Mouse (Mus musculus) neutrophil, adult 5-6 weeks (primary cell): ENCODE data around the gene Klf11. TPM values are rescaled to one million over a fixed set of nuclear protein-coding genes. Genes with fewer than 3 reads are reported as not detected.

ENCODE experiments used
- ATAC-seq: fragments of 151-379, 151-347 bp; 2 replicates; pipeline ENCODE4 v1.8.0; 2017; ENCODE audit warnings: mild to moderate bottlenecking, moderate TSS enrichment; ENCODE audit not compliant: insufficient number of reproducible peaks, poor library complexity, low FRiP score, severe bottlenecking; ENCODE audit errors: extremely low read depth
- total RNA-seq: library from RNA; stranded (forward); fragments of 200-1000 nt; gene quantifications from 2 replicates; pipeline ENCODE4 v1.2.3, GENCODE M21; 2017

The Klf11 gene
- 28.2 and 29.6 TPM in 2 replicates for total RNA-seq

GRCm38 (mm10) chr12:24651063-24651557 is at the start of gene Klf11:
Gene Klf11, plus strand, starts transcription at chr12:24651274.
- peak; percentile 65 for ATAC-seq

GRCm38 (mm10) chr12:24603266-24603665 is 47.8 kb upstream of the Klf11 start:
- no peak for ATAC-seq

- no peak for ATAC-seq
Observed at GRCm38 (mm10) chr12:24606166-24606565, 44.9 kb upstream of the Klf11 start.

- ATAC-seq, result no peak
Observed at GRCm38 (mm10) chr12:24612591-24612990, 38.5 kb upstream of the Klf11 start.

GRCm38 (mm10) chr12:24614452-24615075 is 36.5 kb upstream of the Klf11 start:
- ATAC-seq, result no peak

GRCm38 (mm10) chr12:24615140-24615539 is 35.9 kb upstream of the Klf11 start:
- no peak for ATAC-seq

- ATAC-seq, result no peak
Observed at GRCm38 (mm10) chr12:24619436-24619835, 31.6 kb upstream of the Klf11 start.

- ATAC-seq, result no peak
Observed at GRCm38 (mm10) chr12:24623486-24624251, 27.4 kb upstream of the Klf11 start.

- no peak for ATAC-seq
Observed at GRCm38 (mm10) chr12:24626401-24626800, 24.7 kb upstream of the Klf11 start.

GRCm38 (mm10) chr12:24627215-24627614 is 23.9 kb upstream of the Klf11 start:
- ATAC-seq, result no peak

- ATAC-seq, result peak; percentile 66
Observed at GRCm38 (mm10) chr12:24630220-24630619, 20.9 kb upstream of the Klf11 start.

- ATAC-seq, result no peak
Observed at GRCm38 (mm10) chr12:24632404-24632803, 18.7 kb upstream of the Klf11 start.

GRCm38 (mm10) chr12:24633753-24634191 is 17.3 kb upstream of the Klf11 start:
- peak; percentile 49; the same call in 1 of the 2 replicates for ATAC-seq

GRCm38 (mm10) chr12:24634212-24634611 is 16.9 kb upstream of the Klf11 start:
- ATAC-seq, result no peak

- no peak for ATAC-seq
Observed at GRCm38 (mm10) chr12:24634648-24635047, 16.4 kb upstream of the Klf11 start.

GRCm38 (mm10) chr12:24638787-24639186 is 12.3 kb upstream of the Klf11 start:
- 0 out of 2 replicates have a peak, but pooled peaks have one; percentile 20 for ATAC-seq

GRCm38 (mm10) chr12:24642370-24642802 is 8.7 kb upstream of the Klf11 start:
- ATAC-seq, result no peak

GRCm38 (mm10) chr12:24644125-24644571 is 6.9 kb upstream of the Klf11 start:
- peak; percentile 61 for ATAC-seq

- no peak for ATAC-seq
Observed at GRCm38 (mm10) chr12:24645901-24646300, 5.2 kb upstream of the Klf11 start.

- ATAC-seq, result no peak
Observed at GRCm38 (mm10) chr12:24648094-24648493, 3.0 kb upstream of the Klf11 start.
